Mouse (Mus musculus) gastrocnemius, adult 2 months (tissue): ENCODE results near the gene Xpc. TPM values are rescaled to one million over a fixed set of nuclear protein-coding genes. Genes with fewer than 3 reads are reported as not detected.
A peak's percentile ranks its signal among the peaks of the same experiment; 100 is the strongest.

ENCODE experiments used
- DNase-seq: peaks from one replicate; pipeline ENCODE4 v3.0.0; 2022
- H3K27ac ChIP-seq: fragments of 200-600 bp; 2 replicates; pipeline ENCODE4 v1.8.1; 2022; ENCODE audit warnings: mild to moderate bottlenecking
- H3K4me3 ChIP-seq: fragments of 200-600 bp; 2 replicates; pipeline ENCODE4 v1.8.1; 2022; ENCODE audit warnings: mild to moderate bottlenecking, moderate library complexity
- CTCF ChIP-seq: fragments of 200-600 bp; IDR thresholded peaks from 2 replicates; pipeline ENCODE4 v1.8.1; 2022; ENCODE audit warnings: antibody characterized with exemption, mild to moderate bottlenecking, moderate library complexity
- intact Hi-C: fragments of 180-260 bp; cut with DNase I; formaldehyde crosslinking; loops from one replicate; pipeline ENCODE4 v1.15.1; 2025
- long read RNA-seq, 2 experiments: library from polyadenylated mRNA; stranded (forward); transcript quantifications; one replicate each; pipeline ENCODE4 v2.0.0; 2021
- total RNA-seq, 2 experiments: library from RNA; stranded (reverse); gene quantifications; 2 replicates each; pipeline ENCODE4 v1.2.3; 2021

Xpc gene
- 1 to 10 TPM; 7.6 to 8.3 TPM for total RNA-seq
- long read RNA-seq, experiment 1, transcript Xpc-201 (16 exons, 3,634 nt), result major isoform, 15 of 21 reads
- long read RNA-seq, experiment 1, partial matches to known transcripts, result 3 of 21 reads
- long read RNA-seq, experiment 1, other reads (novel, unspliced or antisense), result 3 of 21 reads
- long read RNA-seq, experiment 2, transcript Xpc-201 (16 exons, 3,634 nt), result major isoform, 16 of 19 reads
- long read RNA-seq, experiment 2, partial matches to known transcripts, result 0 of 19 reads
- long read RNA-seq, experiment 2, other reads (novel, unspliced or antisense), result 3 of 19 reads

GRCm38 (mm10) chr6:91515545-91516449 lies at the start of gene Xpc, which contains the start of gene Lsm3:
Gene Xpc, minus strand, starts transcription at chr6:91515888.
Gene Lsm3, plus strand, starts transcription at chr6:91515928.
- H3K27ac ChIP-seq, result peak within 1 kb of the TSS; percentile 89
- H3K4me3 ChIP-seq, result peak within 1 kb of the TSS; percentile 96
- TF ChIP-seq CTCF, result no peak
- intact Hi-C loops, result loop anchor here (2.0 kb wide), 1 partner anchor 43 kb away; the partner anchor contains the start of genes Chchd4 and Tmem43
- DNase-seq, result peak; percentile 98

GRCm38 (mm10) chr6:91563031-91563430 lies 47.3 kb upstream of the Xpc start:
- Histone ChIP-seq H3K4me3 (no peak overlapping the region), H3K27ac (no peak overlapping the region)
- no peak for TF ChIP-seq CTCF
- DNase-seq, result peak; percentile 54
- intact Hi-C loops, result no loop called here

GRCm38 (mm10) chr6:91560186-91560585 lies 44.5 kb upstream of the Xpc start:
- intact Hi-C loops, result no loop called here
- DNase-seq, result no peak
- no peak for TF ChIP-seq CTCF
- Histone ChIP-seq H3K4me3 (no peak overlapping the region), H3K27ac (no peak overlapping the region)

GRCm38 (mm10) chr6:91559371-91559770 lies 43.7 kb upstream of the Xpc start:
- DNase-seq, result no peak
- no peak overlapping the region for H3K27ac ChIP-seq
- no peak for TF ChIP-seq CTCF
- intact Hi-C loops, result no loop called here
- H3K4me3 ChIP-seq, result no peak overlapping the region

GRCm38 (mm10) chr6:91558565-91558964 lies 42.9 kb upstream of the Xpc start:
- intact Hi-C loops, result no loop called here
- no peak overlapping the region for H3K27ac ChIP-seq
- DNase-seq, result no peak
- no peak for TF ChIP-seq CTCF
- no peak overlapping the region for H3K4me3 ChIP-seq

- intact Hi-C loops, result no loop called here
- no peak overlapping the region for H3K4me3 ChIP-seq
- no peak for TF ChIP-seq CTCF
- DNase-seq, result no peak
- H3K27ac ChIP-seq, result peak overlapping the region; percentile 57
Measured at GRCm38 (mm10) chr6:91552693-91553092, 37.0 kb upstream of the Xpc start.

- DNase-seq, result peak; percentile 58
- Histone ChIP-seq H3K4me3 (no peak overlapping the region), H3K27ac (peak overlapping the region; percentile 57; the same call in 1 of the 2 replicates)
- intact Hi-C loops, result no loop called here
- TF ChIP-seq CTCF, result no peak
Measured at GRCm38 (mm10) chr6:91551671-91552070, 36.0 kb upstream of the Xpc start.

GRCm38 (mm10) chr6:91549621-91550020 lies 33.9 kb upstream of the Xpc start:
- Histone ChIP-seq H3K4me3 (no peak overlapping the region), H3K27ac (no peak overlapping the region)
- intact Hi-C loops, result no loop called here
- no peak for TF ChIP-seq CTCF
- DNase-seq, result no peak

GRCm38 (mm10) chr6:91547313-91547712 lies 31.6 kb upstream of the Xpc start:
- intact Hi-C loops, result no loop called here
- no peak overlapping the region for H3K4me3 ChIP-seq
- TF ChIP-seq CTCF, result no peak
- no peak overlapping the region for H3K27ac ChIP-seq
- no peak for DNase-seq

GRCm38 (mm10) chr6:91546241-91546884 lies 30.7 kb upstream of the Xpc start:
- Histone ChIP-seq H3K4me3 (peak overlapping the region; percentile 19; the same call in 1 of the 2 replicates), H3K27ac (peak overlapping the region; percentile 72)
- no peak for TF ChIP-seq CTCF
- intact Hi-C loops, result no loop called here
- no peak for DNase-seq

- TF ChIP-seq CTCF, result no peak
- Histone ChIP-seq H3K4me3 (no peak overlapping the region), H3K27ac (no peak overlapping the region)
- DNase-seq, result no peak
- intact Hi-C loops, result no loop called here
Measured at GRCm38 (mm10) chr6:91543056-91543455, 27.4 kb upstream of the Xpc start.

GRCm38 (mm10) chr6:91541276-91541675 lies 25.6 kb upstream of the Xpc start:
- DNase-seq, result no peak
- intact Hi-C loops, result no loop called here
- Histone ChIP-seq H3K4me3 (no peak overlapping the region), H3K27ac (no peak overlapping the region)
- TF ChIP-seq CTCF, result no peak
